Mouse (Mus musculus) embryonic facial prominence, embryonic 12.5 days (tissue): ENCODE measurements around the gene Arl8b. TPM values are rescaled to one million over a fixed set of nuclear protein-coding genes. Genes with fewer than 3 reads are reported as not detected.
A peak's percentile ranks its signal among the peaks of the same experiment; 100 is the strongest.

Experiments
- ATAC-seq: fragments of 200-750 bp; cut with Nextera tagmentation; 2 replicates; pipeline ENCODE4 v1.8.0; 2017; ENCODE audit not compliant: insufficient number of reproducible peaks, insufficient read depth, low FRiP score, low TSS enrichment
- H3K27ac ChIP-seq: fragments of 300-500 bp; sonication (generic); 2 replicates; pipeline ENCODE4 v1.5.1; 2016; ENCODE audit warnings: mild to moderate bottlenecking
- H3K27me3 ChIP-seq: fragments of 300-500 bp; sonication (generic); 2 replicates; pipeline ENCODE4 v1.6.1; 2016; ENCODE audit warnings: mild to moderate bottlenecking, moderate library complexity
- H3K36me3 ChIP-seq: fragments of 300-500 bp; sonication (generic); 2 replicates; pipeline ENCODE4 v1.6.1; 2016; ENCODE audit warnings: mild to moderate bottlenecking
- H3K4me1 ChIP-seq: fragments of 300-500 bp; sonication (generic); 2 replicates; pipeline ENCODE4 v1.6.1; 2016
- H3K4me2 ChIP-seq: fragments of 300-500 bp; sonication (generic); replicated peaks from 2 replicates; pipeline ENCODE4 v1.6.1; 2016; ENCODE audit warnings: mild to moderate bottlenecking, moderate library complexity
- H3K4me3 ChIP-seq: fragments of 300-500 bp; sonication (generic); 2 replicates; pipeline ENCODE4 v1.5.1; 2016; ENCODE audit warnings: mild to moderate bottlenecking
- H3K9ac ChIP-seq: fragments of 300-500 bp; sonication (generic); 2 replicates; pipeline ENCODE4 v1.6.1; 2016; ENCODE audit warnings: mild to moderate bottlenecking, moderate library complexity
- H3K9me3 ChIP-seq: fragments of 300-500 bp; sonication (generic); 2 replicates; pipeline ENCODE4 v1.6.1; 2016; ENCODE audit warnings: mild to moderate bottlenecking, moderate library complexity
- WGBS: fragments of 180-500 bp; shearing (Covaris S2); methylation state at CpG from one replicate; pipeline ENCODE4 v1.1.7; 2016; 5-methylcytosine and 5-hydroxymethylcytosine counted together
- polyA plus RNA-seq: library from polyadenylated mRNA; unstranded; fragments of >200 nt; fragmentation: Nextera tagmentation; extraction: Ambion mirVana; gene quantifications from 2 replicates; pipeline ENCODE4 v1.2.1, GENCODE M21; 2016

Gene Arl8b
- polyA plus RNA-seq, 1 experiment from 2014 or later: 69.5 TPM

DNA sequence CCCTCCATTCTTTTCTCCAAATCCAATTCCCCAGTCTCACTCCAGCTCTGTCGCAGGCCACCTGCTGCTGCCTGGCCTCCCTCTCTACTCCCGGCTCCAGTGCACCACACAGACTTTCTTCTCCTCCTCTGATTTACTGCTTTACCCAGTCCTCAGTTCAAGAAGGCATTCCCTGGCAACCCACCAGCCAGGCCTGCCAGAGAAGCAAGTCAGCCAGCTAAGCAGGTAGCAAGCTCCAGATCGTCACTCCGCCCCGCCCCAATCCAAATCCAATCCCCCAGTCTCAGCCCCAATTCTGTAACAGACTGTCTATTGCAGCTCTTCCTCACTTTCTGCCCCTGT is 23.2 kb upstream of the Arl8b start:
- WGBS: 76% methylated on average over 5 of the region's 5 CpGs
- Histone ChIP-seq H3K27me3 (no peaks in the 10 kb centered on the region), H3K9me3 (no peaks in the 10 kb centered on the region), H3K9ac (no peak overlapping the region), H3K4me1 (no peaks in the 10 kb centered on the region), H3K4me3 (no peak overlapping the region), H3K27ac (no peak overlapping the region), H3K36me3 (no peaks in the 10 kb centered on the region), H3K4me2 (no peak overlapping the region)
- ATAC-seq: no peak

DNA sequence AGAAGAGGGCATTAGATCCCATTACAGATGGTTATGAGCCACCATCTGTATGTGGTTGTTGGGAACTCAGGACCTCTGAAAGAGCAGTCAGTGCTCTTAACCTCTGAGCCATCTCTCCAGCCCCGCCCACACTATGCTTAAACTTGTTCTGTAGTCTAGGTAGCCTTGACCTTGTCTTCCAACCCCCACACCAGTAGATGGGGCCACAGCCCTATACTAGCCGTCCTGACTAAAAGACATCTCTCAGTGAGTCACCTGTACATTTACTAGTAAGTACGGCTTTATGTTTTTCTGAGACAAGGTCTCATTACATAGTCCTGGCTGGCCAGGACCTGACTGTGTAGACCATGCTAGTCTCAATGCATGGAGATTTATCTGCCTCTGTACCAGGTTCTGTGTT is 12.0 kb upstream of the Arl8b start:
- H3K27me3 ChIP-seq: no peaks in the 10 kb centered on the region
- 83% methylated on average over 3 of the region's 3 CpGs for WGBS

DNA sequence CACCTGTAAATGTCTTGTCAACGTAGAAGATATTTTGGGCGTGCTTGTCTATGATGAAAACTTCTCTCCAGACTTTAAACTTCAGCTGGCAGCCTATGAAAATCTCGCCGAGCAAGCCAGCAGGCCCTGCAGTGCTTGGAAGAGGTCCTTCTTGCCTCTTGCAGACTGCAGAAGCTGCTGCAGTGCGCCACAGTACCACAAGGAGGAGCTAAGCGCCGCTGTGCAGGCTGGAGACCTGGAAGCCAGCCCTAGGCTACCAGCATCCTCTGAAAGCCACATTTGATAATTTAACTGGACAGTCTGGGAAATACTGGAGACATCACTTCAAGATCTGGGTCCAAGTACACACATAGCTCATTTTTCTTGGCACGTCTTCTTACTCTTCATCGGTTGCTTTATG is 10.0 kb upstream of the Arl8b start:
- H3K4me3 ChIP-seq: no peak overlapping the region
- 18% methylated on average over 9 of the region's 9 CpGs for WGBS
- no peak for ATAC-seq
- no peaks in the 10 kb centered on the region for H3K27me3 ChIP-seq
- no peak overlapping the region for H3K9ac ChIP-seq
- H3K9me3 ChIP-seq: no peaks in the 10 kb centered on the region
- H3K36me3 ChIP-seq: no peaks in the 10 kb centered on the region
- no peak overlapping the region for H3K27ac ChIP-seq
- H3K4me1 ChIP-seq: no peaks in the 10 kb centered on the region
- H3K4me2 ChIP-seq: no peak overlapping the region

More for the DNA sequence above, 12.0 kb upstream of the Arl8b start:
- H3K9ac ChIP-seq: no peak overlapping the region
- H3K36me3 ChIP-seq: no peaks in the 10 kb centered on the region
- no peak overlapping the region for H3K4me2 ChIP-seq
- no peaks in the 10 kb centered on the region for H3K4me1 ChIP-seq
- ATAC-seq: no peak
- H3K4me3 ChIP-seq: no peak overlapping the region
- no peak overlapping the region for H3K27ac ChIP-seq
- no peaks in the 10 kb centered on the region for H3K9me3 ChIP-seq

GRCm38 (mm10) chr6:108773480-108773879 is 9.4 kb upstream of the Arl8b start:
- Histone ChIP-seq H3K4me1 (no peaks in the 10 kb centered on the region), H3K4me2 (no peak overlapping the region), H3K36me3 (no peaks in the 10 kb centered on the region), H3K9ac (no peak overlapping the region), H3K9me3 (no peaks in the 10 kb centered on the region), H3K4me3 (no peak overlapping the region), H3K27ac (no peak overlapping the region), H3K27me3 (no peaks in the 10 kb centered on the region)
- no peak for ATAC-seq
- WGBS: 80% methylated on average over 6 of the region's 6 CpGs

DNA sequence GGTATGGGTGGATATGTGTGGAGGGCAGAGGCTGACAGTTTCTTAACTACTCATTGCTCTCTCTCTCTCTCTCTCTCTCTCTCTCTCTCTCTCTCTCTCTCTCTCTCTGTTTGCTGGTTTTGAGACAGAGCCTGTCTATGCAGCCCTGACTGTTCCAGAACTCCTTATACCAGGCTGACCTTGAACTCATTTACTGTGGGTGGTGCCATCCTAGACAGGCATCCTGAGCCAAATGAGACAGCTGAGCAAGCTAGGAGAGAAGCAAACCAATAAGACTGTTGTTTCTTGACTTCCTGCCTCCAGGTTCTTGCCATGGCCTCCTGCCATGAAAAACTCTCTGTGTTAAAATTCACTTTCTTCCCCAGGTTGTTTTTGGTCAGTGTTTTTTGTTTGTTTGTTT is 6.6 kb upstream of the Arl8b start:
- H3K27ac ChIP-seq: no peak overlapping the region
- no peak overlapping the region for H3K4me2 ChIP-seq
- H3K36me3 ChIP-seq: no peaks in the 10 kb centered on the region
- H3K9me3 ChIP-seq: no peaks in the 10 kb centered on the region
- ATAC-seq: no peak
- no peaks in the 10 kb centered on the region for H3K27me3 ChIP-seq
- no peaks in the 10 kb centered on the region for H3K4me1 ChIP-seq
- no peak overlapping the region for H3K4me3 ChIP-seq
- no peak overlapping the region for H3K9ac ChIP-seq

DNA sequence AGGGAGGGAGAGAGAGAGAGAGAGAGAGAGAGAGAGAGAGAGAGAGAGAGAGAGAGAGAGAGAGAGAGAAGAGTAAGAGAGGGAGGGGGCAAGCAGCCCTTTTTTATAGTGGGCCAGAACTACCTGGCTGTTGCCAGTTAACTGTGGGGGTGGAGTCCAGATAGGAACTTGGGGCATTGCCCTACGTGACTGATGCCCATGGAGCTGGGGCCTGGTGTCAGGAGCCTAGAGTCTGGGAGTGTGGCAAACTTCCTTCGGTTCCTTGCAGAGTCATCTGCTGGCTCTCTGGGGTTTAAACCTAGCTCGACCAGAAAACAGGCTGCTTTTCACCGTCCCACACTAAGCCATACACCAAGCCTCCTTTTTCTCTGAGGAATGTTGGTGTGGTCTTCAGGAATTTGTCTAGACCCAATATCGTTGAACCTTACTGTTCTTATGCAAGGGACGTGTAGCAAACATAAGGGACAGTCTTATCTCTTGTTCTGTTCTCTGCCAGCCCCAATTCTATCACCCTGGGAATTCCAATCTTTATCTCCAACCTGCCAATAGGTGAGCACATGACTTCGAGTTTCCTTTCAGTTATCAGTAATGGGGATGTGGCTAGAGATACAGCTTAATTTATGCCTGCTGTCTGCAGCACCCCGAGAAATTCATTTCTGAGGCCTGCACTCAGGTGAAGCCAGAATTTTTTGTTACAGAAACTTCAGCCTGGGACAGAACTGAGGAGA is 5.2 kb upstream of the Arl8b start:
- H3K4me2 ChIP-seq: no peak overlapping the region
- no peaks in the 10 kb centered on the region for H3K36me3 ChIP-seq
- no peak for ATAC-seq
- no peaks in the 10 kb centered on the region for H3K27me3 ChIP-seq
- H3K4me1 ChIP-seq: no peaks in the 10 kb centered on the region
- 67% methylated on average over 8 of the region's 8 CpGs for WGBS
- no peak overlapping the region for H3K27ac ChIP-seq
- no peak overlapping the region for H3K9ac ChIP-seq
- H3K9me3 ChIP-seq: no peaks in the 10 kb centered on the region
- no peak overlapping the region for H3K4me3 ChIP-seq

GRCm38 (mm10) chr6:108778399-108778798 is 4.5 kb upstream of the Arl8b start:
- no peaks in the 10 kb centered on the region for H3K9me3 ChIP-seq
- no peaks in the 10 kb centered on the region for H3K27me3 ChIP-seq
- H3K4me1 ChIP-seq: no peaks in the 10 kb centered on the region
- 78% methylated on average over 5 of the region's 5 CpGs for WGBS
- no peak overlapping the region for H3K4me3 ChIP-seq
- no peak overlapping the region for H3K4me2 ChIP-seq
- H3K9ac ChIP-seq: no peak overlapping the region
- H3K27ac ChIP-seq: no peak overlapping the region
- no peaks in the 10 kb centered on the region for H3K36me3 ChIP-seq
- no peak for ATAC-seq

DNA sequence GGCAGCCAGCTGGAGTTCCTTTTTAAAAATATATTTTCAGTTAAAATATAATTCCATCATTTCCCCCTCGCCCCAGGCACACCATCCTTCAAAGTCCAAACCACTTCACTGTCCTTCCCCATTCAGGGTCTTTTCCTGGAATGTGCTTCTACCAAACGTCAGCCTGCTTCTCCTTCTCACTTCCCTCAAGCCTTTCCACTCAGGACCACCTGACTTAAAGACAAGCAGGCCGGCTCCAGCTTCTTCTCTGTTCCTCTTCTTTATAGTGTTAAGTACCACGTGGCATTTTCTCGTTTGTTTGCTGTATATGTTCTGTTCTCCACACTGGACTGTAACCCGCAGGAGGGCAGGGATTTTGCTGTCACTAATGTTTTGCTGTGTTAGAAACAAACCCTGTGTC is 1.0 kb upstream of the Arl8b start:
- ATAC-seq: no peak
- WGBS: 68% methylated on average over 6 of the region's 6 CpGs

GRCm38 (mm10) chr6:108783184-108783881 is 434 bp downstream of the Arl8b start:
- H3K4me3 ChIP-seq: peak overlapping the region; percentile 100
- H3K4me2 ChIP-seq: peak overlapping the region; percentile 76
- H3K36me3 ChIP-seq: no peaks in the 10 kb centered on the region
- no peaks in the 10 kb centered on the region for H3K27me3 ChIP-seq
- peak; percentile 78; the same call in 1 of the 2 replicates for ATAC-seq
- peak overlapping the region; percentile 98 for H3K9ac ChIP-seq
- WGBS: under 1% methylated on average over 57 of the region's 57 CpGs
- H3K9me3 ChIP-seq: no peaks in the 10 kb centered on the region
- H3K27ac ChIP-seq: peak overlapping the region; percentile 73
- H3K4me1 ChIP-seq: peaks cover 16% of the 10 kb centered on the region

More for the DNA sequence above, 1.0 kb upstream of the Arl8b start:
- H3K4me1 ChIP-seq: peaks cover 16% of the 10 kb centered on the region
- no peaks in the 10 kb centered on the region for H3K27me3 ChIP-seq
- no peak overlapping the region for H3K4me3 ChIP-seq
- no peak overlapping the region for H3K27ac ChIP-seq
- no peak overlapping the region for H3K9ac ChIP-seq
- H3K4me2 ChIP-seq: no peak overlapping the region
- H3K9me3 ChIP-seq: no peaks in the 10 kb centered on the region
- no peaks in the 10 kb centered on the region for H3K36me3 ChIP-seq

GRCm38 (mm10) chr6:108784056-108784455 is 1.2 kb downstream of the Arl8b start:
- Histone ChIP-seq H3K36me3 (no peaks in the 10 kb centered on the region), H3K4me1 (peaks cover 16% of the 10 kb centered on the region), H3K27me3 (no peaks in the 10 kb centered on the region), H3K4me2 (peak overlapping the region; percentile 76), H3K27ac (no peak overlapping the region; the same call in 1 of the 2 replicates), H3K9ac (peak overlapping the region; percentile 98), H3K9me3 (no peaks in the 10 kb centered on the region), H3K4me3 (peak overlapping the region; percentile 100)
- WGBS: 40% methylated on average over 11 of the region's 11 CpGs
- no peak for ATAC-seq

GRCm38 (mm10) chr6:108784796-108785195 is 1.9 kb downstream of the Arl8b start:
- Histone ChIP-seq H3K36me3 (no peaks in the 10 kb centered on the region), H3K27ac (no peak overlapping the region), H3K4me2 (peak overlapping the region; percentile 76), H3K9ac (peak overlapping the region; percentile 98; the same call in 1 of the 2 replicates), H3K4me1 (peaks cover 16% of the 10 kb centered on the region), H3K9me3 (no peaks in the 10 kb centered on the region), H3K4me3 (no peak overlapping the region), H3K27me3 (no peaks in the 10 kb centered on the region)
- whole genome bisulfite sequencing: 74% methylated on average over 5 of the region's 5 CpGs
- no peak for ATAC-seq

- H3K4me3 ChIP-seq: no peak overlapping the region
- no peaks in the 10 kb centered on the region for H3K36me3 ChIP-seq
- H3K4me2 ChIP-seq: no peak overlapping the region
- no peak overlapping the region for H3K27ac ChIP-seq
- 90% methylated on average over 3 of the region's 3 CpGs for WGBS
- H3K27me3 ChIP-seq: no peaks in the 10 kb centered on the region
- no peaks in the 10 kb centered on the region for H3K9me3 ChIP-seq
- peaks cover 16% of the 10 kb centered on the region for H3K4me1 ChIP-seq
- no peak for ATAC-seq
- no peak overlapping the region for H3K9ac ChIP-seq
These were observed 2.7 kb downstream of the Arl8b start for GRCm38 (mm10) chr6:108785551-108785950.
